Mouse (Mus musculus) macrophage (primary cell): ENCODE measurements around the gene Eef2. TPM values are rescaled to one million over a fixed set of nuclear protein-coding genes. Genes with fewer than 3 reads are reported as not detected.
A peak's percentile ranks its signal among the peaks of the same experiment; 100 is the strongest.

Experiments used
- H3K27ac ChIP-seq: fragments of 350-480 bp; formaldehyde crosslinking; 2 replicates; pipeline ENCODE4 v1.9.0; 2021
- H3K36me3 ChIP-seq: fragments of 350-480 bp; formaldehyde crosslinking; 2 replicates; pipeline ENCODE4 v1.9.0; 2021; ENCODE audit errors: inconsistent target
- H3K4me3 ChIP-seq: fragments of 350-480 bp; formaldehyde crosslinking; 2 replicates; pipeline ENCODE4 v1.9.0; 2021; ENCODE audit errors: inconsistent target
- H3K79me2 ChIP-seq: fragments of 350-480 bp; formaldehyde crosslinking; 2 replicates; pipeline ENCODE4 v1.9.0; 2021; ENCODE audit errors: inconsistent target
- WGBS: methylation state at CpG from one replicate; pipeline ENCODE4 v1.1.7; 2026; ENCODE audit warnings: inconsistent platforms; ENCODE audit not compliant: missing documents; 5-methylcytosine and 5-hydroxymethylcytosine counted together
- polyA plus RNA-seq: library from polyadenylated mRNA; stranded (reverse); fragments of 250-400 nt; gene quantifications from 3 replicates; pipeline ENCODE4 v1.2.4, GENCODE M21; 2018; ENCODE audit warnings: inconsistent platforms

The Eef2 gene
- polyA plus RNA-seq, 1 experiment from 2014 or later = 749 TPM

DNA sequence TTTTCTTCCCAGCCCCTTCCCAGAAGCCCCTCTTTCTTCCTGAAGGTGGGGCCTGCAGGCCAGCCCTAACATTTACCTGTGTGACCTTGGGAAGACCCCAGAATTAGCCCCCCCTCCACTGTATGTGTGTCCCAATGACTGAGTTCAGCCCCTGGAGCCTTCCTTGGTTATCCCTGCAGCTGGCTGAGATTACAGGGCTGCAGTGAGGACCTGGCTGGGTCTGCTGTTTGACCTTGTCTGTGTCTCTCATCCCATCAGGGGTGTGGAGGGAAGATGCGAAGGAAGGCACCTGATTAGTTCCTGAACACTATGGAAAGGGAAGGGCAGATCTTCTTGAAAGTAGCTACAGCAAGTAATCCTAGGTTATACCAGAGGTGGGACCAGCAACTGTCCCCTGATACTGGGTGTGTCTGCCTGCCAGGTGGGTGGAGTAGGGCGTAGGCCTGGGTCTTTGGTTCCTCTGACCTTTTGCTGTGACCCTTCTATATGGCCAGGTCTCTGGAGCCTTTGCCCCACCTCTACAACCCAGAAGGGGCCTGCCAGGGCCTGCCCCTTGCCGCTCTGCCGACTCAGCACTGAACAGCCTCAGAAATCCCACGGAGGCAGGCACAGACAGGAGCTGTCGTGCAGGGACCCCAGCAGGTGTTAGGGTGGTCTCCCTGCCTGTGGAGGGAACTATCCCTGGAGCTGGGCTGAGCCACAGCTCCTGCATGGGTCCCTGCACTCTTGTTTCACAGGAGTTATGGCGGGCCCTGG, 34.8 kb upstream of the Eef2 start:
- peak overlapping the region; percentile 34; the same call in 1 of the 2 replicates for H3K27ac ChIP-seq
- H3K4me3 ChIP-seq = no peak overlapping the region
- H3K79me2 ChIP-seq = peaks cover 88% of the 10 kb centered on the region
- H3K36me3 ChIP-seq = peaks cover 17% of the 10 kb centered on the region
- 84% methylated on average over 7 of the region's 7 CpGs for whole genome bisulfite sequencing

DNA sequence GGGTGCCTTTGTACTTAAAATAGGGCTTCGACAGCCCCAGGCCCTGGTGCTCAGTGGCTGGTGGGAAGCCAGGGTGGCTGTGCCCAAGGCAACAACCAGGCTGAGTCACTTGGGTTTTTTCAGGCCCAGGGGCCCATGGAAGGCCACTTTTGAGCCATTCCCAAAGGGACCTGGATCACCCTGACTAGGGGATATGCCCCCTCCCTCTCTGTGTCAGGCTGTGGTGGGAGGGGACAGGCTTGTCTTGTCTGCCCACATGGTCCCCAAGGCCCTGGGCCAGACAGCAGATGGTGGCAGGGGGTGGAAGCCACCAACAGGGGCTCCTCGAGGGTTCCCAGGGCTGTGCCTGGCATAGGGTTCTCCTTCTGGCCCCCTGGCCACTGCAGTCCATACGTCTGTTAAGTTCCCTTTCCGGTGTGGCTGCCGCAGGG, 33.9 kb upstream of the Eef2 start:
- Histone ChIP-seq H3K4me3 (no peak overlapping the region), H3K79me2 (peaks cover 97% of the 10 kb centered on the region), H3K27ac (peak overlapping the region; percentile 34), H3K36me3 (peaks cover 26% of the 10 kb centered on the region)
- WGBS = 20% methylated on average over 5 of the region's 5 CpGs

DNA sequence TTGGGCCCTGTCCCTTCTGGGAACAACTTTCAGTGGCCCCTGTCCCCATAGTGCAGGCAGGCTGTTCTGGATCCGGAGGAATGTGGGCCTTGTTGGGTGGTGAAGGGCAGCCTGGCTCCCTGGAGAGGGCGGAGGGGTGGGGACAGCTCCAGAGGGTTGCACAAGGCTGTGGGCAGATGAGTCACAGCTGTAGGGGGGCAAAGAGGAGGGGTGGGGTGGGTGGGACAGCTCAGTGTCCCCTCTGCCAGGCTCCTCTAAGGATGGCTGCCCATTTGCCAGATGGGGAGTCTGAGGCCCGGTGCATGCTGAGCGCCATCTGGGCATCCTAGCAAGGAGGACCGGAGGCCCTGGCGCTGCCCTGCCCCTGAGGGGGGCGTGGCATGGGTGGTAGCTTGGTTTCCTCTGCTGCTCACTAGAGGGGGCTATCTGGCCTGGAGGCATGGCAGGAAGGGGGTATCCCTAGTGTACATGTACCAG, 33.2 kb upstream of the Eef2 start:
- 65% methylated on average over 7 of the region's 7 CpGs for WGBS
- peak overlapping the region; percentile 34 for H3K27ac ChIP-seq
- peaks cover 100% of the 10 kb centered on the region for H3K79me2 ChIP-seq
- H3K36me3 ChIP-seq = peaks cover 29% of the 10 kb centered on the region
- no peak overlapping the region for H3K4me3 ChIP-seq

DNA sequence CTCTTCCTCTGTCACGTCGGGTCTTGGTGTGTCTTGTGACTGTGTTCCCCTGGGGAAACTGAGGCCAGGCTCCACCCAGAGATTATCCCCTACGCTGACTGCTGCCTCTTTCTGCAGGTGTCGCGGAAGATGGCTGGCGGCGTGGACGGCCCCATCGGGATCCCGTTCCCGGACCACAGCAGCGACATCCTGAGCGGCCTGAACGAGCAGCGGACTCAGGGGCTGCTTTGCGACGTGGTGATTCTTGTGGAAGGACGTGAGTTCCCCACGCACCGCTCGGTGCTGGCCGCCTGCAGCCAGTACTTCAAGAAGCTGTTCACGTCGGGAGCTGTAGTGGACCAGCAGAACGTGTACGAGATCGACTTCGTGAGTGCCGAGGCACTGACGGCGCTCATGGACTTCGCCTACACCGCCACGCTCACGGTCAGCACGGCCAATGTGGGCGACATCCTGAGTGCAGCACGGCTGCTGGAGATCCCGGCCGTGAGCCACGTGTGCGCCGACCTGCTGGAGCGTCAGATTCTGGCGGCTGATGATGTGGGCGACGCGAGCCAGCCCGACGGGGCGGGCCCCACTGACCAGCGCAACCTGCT, 32.5 kb upstream of the Eef2 start:
- WGBS = 93% methylated on average over 49 of the region's 52 CpGs
- Histone ChIP-seq H3K79me2 (peaks cover 100% of the 10 kb centered on the region), H3K27ac (no peak overlapping the region), H3K4me3 (no peak overlapping the region), H3K36me3 (peaks cover 33% of the 10 kb centered on the region)

DNA sequence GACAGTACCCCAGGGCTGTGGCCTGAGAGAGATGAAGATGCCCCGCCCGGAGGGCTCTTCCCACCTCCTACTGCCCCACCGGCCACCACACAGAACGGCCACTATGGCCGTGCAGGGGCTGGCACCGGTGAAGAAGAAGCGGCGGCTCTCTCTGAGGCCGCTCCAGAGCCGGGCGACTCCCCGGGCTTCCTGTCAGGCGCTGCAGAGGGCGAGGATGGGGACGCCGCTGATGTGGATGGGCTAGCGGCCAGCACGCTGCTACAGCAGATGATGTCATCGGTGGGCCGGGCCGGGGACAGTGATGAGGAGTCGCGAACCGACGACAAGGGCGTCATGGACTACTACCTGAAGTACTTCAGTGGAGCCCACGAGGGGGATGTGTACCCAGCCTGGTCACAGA, 31.8 kb upstream of the Eef2 start:
- Histone ChIP-seq H3K79me2 (peaks cover 100% of the 10 kb centered on the region), H3K27ac (no peak overlapping the region), H3K36me3 (peaks cover 39% of the 10 kb centered on the region), H3K4me3 (no peak overlapping the region)
- WGBS = 89% methylated on average over 17 of the region's 27 CpGs

DNA sequence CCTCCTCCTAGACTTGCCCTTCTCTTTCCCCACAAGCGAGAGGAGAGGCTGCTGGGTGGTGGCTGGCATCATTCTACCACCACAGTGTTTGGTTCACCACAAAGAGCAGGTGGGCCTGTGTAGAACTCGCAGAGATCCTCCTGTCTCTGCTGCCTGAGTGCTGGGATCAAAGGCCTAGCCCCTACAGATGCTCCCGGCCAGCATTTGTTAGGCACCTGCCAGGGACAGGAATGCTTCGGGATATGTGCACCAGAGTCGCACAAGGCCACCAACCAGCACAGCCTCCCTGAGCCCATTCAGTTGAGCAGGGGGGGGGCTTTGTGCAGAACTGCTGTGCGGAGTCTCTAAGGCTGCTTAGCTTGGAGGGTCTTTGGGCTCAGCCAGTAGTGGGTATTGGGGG, 31.1 kb upstream of the Eef2 start:
- peaks cover 39% of the 10 kb centered on the region for H3K36me3 ChIP-seq
- no peak overlapping the region for H3K4me3 ChIP-seq
- no peak overlapping the region for H3K27ac ChIP-seq
- peaks cover 100% of the 10 kb centered on the region for H3K79me2 ChIP-seq
- WGBS = 95% methylated on average over 5 of the region's 6 CpGs

DNA sequence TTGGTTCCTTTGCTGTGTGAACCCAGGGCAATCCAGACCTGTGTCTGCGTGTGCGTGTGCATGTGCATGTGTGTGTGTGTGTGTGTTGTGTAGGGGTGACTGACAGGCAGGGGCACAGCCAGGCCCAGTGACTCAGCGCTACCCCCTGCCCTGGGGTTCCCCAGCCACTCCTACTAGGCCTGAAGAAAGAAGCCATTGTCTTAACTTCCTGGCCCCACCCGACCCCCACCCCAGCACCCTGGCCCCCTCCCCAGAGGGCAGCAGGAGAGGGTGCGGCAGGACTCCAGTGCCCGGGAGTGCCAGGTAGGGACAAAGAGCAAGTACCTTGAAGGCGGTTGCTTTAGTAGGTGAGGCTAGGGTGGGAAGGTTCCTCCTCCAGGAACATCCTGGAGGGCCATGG, 30.7 kb upstream of the Eef2 start:
- 0 out of 2 replicates have a peak overlapping the region, but pooled peaks have one; percentile 7 for H3K27ac ChIP-seq
- 61% methylated on average over 4 of the region's 7 CpGs for WGBS
- H3K4me3 ChIP-seq = no peak overlapping the region
- peaks cover 100% of the 10 kb centered on the region for H3K79me2 ChIP-seq
- H3K36me3 ChIP-seq = peaks cover 39% of the 10 kb centered on the region

DNA sequence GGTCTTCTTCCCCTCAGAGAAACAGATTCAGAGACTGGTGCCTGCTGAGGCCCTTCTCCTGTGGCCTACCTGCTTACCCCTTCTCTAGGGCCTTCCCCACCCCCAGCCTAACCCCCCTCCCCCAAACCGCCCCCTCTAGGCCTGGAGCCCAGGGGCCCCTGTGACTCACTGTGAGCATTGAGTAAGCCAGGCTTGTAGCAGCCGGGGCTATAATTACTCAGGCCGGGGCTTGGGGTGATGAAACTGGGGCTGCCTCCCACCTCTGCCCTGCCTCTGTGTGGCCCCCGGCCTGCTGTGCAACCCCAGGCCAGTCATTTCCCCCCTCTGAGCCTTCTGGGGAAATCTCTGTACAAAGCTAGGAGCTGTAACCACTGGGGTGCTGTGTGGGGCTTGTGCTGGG, 30.1 kb upstream of the Eef2 start:
- Histone ChIP-seq H3K4me3 (no peak overlapping the region), H3K27ac (0 out of 2 replicates have a peak overlapping the region, but pooled peaks have one; percentile 7)

DNA sequence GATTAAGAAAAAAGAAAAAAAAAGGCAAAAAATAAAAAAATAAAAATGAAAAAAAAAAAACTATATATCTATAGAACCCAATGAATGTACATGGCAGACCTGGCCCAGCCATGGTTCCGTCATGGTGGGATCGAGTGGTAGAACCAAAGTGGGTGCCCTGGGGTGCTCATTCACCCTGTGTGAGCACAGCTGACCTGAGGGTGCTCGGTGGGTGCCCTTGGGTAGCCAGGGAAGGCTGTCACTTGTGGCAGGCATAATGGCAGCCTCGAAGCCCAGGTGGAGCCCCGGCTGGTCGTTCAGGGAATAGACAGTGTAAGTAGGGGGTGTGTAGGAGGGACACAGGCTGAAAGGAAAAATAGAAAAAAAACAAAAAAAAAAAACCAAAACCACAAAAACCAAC, 25.2 kb upstream of the Eef2 start:
- Histone ChIP-seq H3K4me3 (no peak overlapping the region), H3K27ac (no peak overlapping the region), H3K79me2 (peaks cover 62% of the 10 kb centered on the region), H3K36me3 (peaks cover 45% of the 10 kb centered on the region)
- 71% methylated on average over 6 of the region's 6 CpGs for whole genome bisulfite sequencing

More for the DNA sequence above, 30.1 kb upstream of the Eef2 start:
- peaks cover 39% of the 10 kb centered on the region for H3K36me3 ChIP-seq
- WGBS = 0% methylated on average over 2 of the region's 4 CpGs
- peaks cover 100% of the 10 kb centered on the region for H3K79me2 ChIP-seq

DNA sequence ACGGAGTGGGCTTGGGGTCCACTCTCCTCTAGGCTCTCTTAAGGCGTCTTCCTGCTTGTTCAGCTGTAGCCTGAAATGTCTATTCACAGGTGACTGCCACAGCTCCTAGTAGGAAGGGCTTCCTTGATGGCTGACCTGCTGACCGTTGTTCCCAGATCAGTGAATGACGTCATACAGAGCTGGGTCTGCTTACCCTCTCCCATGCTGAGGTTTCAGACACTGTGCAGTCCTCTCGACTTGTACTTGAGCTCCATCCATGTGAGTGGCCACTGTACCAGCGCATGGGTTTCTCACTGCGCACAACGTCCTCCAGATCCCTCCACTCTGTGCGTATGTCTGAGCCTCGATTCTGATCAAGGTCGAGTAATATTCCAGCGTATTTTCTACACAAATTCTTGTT, 23.8 kb upstream of the Eef2 start:
- peaks cover 52% of the 10 kb centered on the region for H3K79me2 ChIP-seq
- peaks cover 46% of the 10 kb centered on the region for H3K36me3 ChIP-seq
- 75% methylated on average over 12 of the region's 12 CpGs for WGBS
- H3K27ac ChIP-seq = no peak overlapping the region
- no peak overlapping the region for H3K4me3 ChIP-seq

DNA sequence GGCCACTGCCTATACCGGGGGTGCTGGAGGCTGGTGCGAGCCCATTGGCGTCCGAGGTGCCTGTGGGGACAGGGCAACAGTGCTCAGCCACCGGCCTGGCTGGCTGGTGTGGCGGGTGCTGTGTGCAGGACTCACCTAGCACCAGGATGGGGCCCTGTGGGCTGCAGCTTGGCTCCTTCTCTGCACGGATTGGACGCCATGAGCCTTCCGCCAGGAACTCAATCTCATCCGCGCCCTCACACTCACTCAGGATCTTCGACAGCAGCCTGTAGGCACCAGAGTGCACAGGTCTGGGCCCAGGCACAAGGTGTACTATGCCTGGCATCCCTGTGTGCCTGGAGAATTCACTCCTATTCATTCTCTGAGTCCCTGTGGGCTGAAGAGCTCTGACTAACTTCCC, 22.1 kb upstream of the Eef2 start:
- peaks cover 48% of the 10 kb centered on the region; the same call in 1 of the 2 replicates for H3K36me3 ChIP-seq
- no peak overlapping the region for H3K27ac ChIP-seq
- WGBS = 94% methylated on average over 12 of the region's 12 CpGs
- peaks cover 52% of the 10 kb centered on the region for H3K79me2 ChIP-seq
- H3K4me3 ChIP-seq = no peak overlapping the region

DNA sequence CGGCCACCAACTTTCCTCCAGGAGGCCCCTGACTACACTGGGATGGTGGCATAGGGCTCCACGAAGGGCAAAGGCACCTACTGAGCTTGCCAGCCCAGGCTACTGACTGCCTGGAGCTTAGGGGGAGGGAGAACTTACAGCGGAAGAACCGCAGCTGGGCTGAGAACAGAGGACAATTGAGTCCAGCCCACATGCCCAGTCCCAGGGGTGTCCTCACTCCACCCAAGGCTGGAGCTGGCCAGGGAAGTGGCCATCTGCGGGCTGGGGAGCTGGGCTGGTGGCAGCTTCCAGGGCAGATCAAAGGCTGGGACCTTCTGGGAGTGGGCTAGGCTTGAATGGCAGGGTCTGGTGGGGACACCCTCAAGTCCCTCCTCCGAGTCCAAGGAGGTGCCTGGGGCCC, 21.7 kb upstream of the Eef2 start:
- H3K4me3 ChIP-seq = no peak overlapping the region
- no peak overlapping the region for H3K27ac ChIP-seq
- WGBS = 92% methylated on average over 6 of the region's 6 CpGs
- H3K36me3 ChIP-seq = peaks cover 45% of the 10 kb centered on the region; the same call in 1 of the 2 replicates
- H3K79me2 ChIP-seq = peaks cover 52% of the 10 kb centered on the region

DNA sequence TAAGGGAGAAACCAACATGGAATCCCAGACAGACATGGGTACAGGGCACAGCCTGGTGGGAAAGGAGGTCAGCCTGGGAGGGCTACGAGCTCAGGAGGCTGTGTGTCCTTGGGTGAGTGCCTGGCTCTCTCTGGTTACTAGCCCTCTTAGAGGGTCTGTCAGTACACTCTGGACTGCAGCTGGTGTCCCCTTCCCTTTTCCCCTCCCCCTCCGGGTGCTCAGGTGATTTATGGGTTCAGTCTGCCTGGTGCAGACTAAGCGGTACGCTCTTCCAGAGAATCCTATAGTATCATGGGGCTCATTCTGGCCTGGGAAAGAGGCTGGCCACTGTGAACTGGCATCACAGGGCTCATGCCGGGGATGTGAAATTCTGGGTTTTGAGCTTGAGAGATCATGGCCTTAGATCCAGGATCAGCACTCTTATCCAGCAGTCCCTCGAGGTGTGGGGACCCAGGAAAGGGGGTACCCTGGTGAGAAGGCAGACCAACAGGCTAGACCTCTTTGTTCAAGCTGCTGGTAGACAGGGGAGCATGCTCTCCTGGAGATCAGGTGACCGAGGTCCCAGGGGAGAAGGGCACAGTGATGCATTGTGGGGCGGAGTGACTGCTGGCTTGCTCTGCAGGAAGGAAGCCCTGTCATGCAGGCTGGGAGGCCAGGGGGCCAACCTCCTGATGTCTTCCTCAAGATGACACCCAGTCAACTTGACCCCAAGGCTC, 14.7 kb upstream of the Eef2 start:
- 75% methylated on average over 7 of the region's 8 CpGs for WGBS
- peaks cover 25% of the 10 kb centered on the region; the same call in 1 of the 2 replicates for H3K36me3 ChIP-seq
- no peak overlapping the region for H3K27ac ChIP-seq
- peaks cover 96% of the 10 kb centered on the region for H3K79me2 ChIP-seq
- H3K4me3 ChIP-seq = no peak overlapping the region

DNA sequence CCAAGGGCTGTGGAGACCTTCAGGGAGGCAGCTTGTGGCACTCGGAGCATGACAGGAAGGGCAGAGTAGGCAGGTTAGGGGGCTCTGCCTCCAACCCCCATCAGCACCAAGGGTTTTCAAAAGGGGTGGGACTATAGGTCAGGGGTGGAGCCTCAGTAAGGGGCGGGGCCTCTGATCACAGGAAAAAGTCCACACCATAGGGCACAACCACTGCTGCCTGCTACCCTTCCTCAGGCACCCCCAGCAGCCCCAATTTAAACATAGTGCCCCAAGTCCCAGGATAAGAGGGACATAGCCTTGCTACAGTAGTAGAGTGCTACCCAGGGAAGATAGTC, 14.1 kb upstream of the Eef2 start:
- H3K79me2 ChIP-seq = peaks cover 100% of the 10 kb centered on the region
- no peak overlapping the region for H3K4me3 ChIP-seq
- 36% methylated on average over 1 of the region's 2 CpGs for WGBS
- peaks cover 20% of the 10 kb centered on the region; the same call in 1 of the 2 replicates for H3K36me3 ChIP-seq
- H3K27ac ChIP-seq = no peak overlapping the region

DNA sequence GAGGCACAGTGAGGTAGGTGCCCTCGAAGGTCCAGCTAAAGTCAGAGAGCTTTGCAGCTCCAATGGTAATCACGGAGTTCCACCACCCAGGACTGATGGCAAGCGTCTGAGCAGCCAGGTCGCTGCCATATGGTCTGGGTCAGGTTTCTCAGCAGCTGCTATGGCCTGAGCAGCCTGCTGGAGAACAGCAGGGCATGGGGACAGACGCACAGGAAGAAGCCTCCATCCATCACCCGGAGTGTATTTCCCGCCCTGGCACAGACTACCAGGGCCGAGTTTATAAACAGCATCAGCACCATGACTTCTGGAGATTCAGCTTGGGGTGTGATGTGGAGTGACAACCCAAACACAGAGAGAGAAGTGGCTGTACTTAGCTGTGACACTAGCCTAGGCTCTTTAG, 11.3 kb upstream of the Eef2 start:
- 94% methylated on average over 8 of the region's 8 CpGs for WGBS
- Histone ChIP-seq H3K36me3 (peaks cover 4% of the 10 kb centered on the region; the same call in 1 of the 2 replicates), H3K79me2 (peaks cover 73% of the 10 kb centered on the region), H3K4me3 (no peak overlapping the region), H3K27ac (no peak overlapping the region)
